In the genomic region with DNA sequence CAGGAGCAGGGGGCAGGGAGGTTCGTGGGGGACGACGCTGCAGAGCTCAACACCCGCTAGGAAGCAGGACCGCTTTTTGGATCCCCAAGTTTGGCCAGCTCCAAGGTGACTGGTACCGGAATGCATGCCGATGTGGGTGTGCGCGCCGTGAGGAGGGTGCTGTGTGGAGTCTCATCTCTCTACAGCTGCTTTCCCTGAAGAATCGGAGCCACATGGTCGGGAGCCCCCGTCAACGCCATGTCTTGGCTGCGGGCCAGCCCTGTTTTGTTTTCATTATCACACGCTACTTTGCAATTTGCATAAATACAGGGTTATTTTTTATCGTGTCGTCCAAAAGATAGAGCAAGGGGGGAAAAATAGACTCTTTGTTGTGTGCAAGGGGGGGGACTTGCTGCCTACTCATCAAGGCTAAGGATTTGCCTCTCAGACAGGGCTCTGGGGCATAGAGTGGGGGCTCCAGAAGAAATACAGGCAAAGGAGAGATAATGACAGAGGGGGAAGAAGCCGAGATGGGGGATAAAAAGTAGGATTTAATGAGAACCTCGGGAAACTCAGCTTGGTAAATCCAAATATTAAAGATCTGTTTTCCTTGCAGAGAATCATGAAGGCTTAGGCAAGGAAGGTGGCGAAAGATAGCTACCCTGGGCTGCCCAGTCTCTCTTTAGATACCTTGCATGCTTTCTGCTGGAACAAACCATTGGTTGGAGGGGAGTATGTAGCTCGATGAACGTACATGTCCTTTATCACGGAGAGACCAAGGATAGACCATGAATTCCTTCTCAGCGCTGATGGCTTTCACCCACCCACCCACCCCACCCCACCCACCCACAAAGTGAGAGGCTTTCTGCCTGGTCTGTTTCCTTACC, we compare ENCODE assay signal across 11 mouse cellular contexts.
DNase-seq lines count a peak whose midpoint lies in the region; ATAC-seq and TF ChIP-seq lines count a peak whose summit lies in the region.
"Had no signal": no experiment of that assay in that cellular context is flagged by ENCODE, and none has a peak within 500 bp of the region (broad histone marks: within the 10 kb centered on the region; RNA-seq: fewer than 3 reads in every experiment).

No protein-coding gene starts in this region.

- no peaks in the 10 kb centered on the region for H3K36me3 ChIP-seq in heart, embryonic 13.5 days
- H3K36me3 ChIP-seq in heart, adult 2 months (ENCODE audit: control insufficient read depth, insufficient read depth, low read length) = no peaks in the 10 kb centered on the region
- no peaks in the 10 kb centered on the region for H3K36me3 ChIP-seq in midbrain, embryonic 12.5 days

- no peak for TF ChIP-seq CTCF in heart, adult 2 months (IDR thresholded peaks at IDR 0.05)

- WGBS in heart, embryonic 13.5 days = 62% methylated on average over 25 of the region's 25 CpGs
- 61% methylated on average over 25 of the region's 25 CpGs for WGBS in heart, adult 2 months
- WGBS in midbrain, embryonic 12.5 days = 73% methylated on average over 25 of the region's 25 CpGs

- no peak overlapping the region for H3K4me3 ChIP-seq in heart, embryonic 13.5 days
- H3K4me3 ChIP-seq in heart, adult 2 months = no peak overlapping the region
- no peak overlapping the region for H3K4me3 ChIP-seq in midbrain, embryonic 12.5 days
- H3K4me3 ChIP-seq: gastrocnemius, adult 2 months had no signal

- no peaks in the 10 kb centered on the region for H3K9me3 ChIP-seq in heart, embryonic 13.5 days
- H3K9me3 ChIP-seq in midbrain, embryonic 12.5 days = no peaks in the 10 kb centered on the region

- no peak for TF ChIP-seq EP300 in heart, adult 2 months (IDR thresholded peaks at IDR 0.05; ENCODE audit: insufficient read depth, low read depth, low read length)

- H3K4me2 ChIP-seq in heart, embryonic 13.5 days = peak overlapping the region; percentile 18; the same call in 1 of the 2 replicates
- H3K4me2 ChIP-seq in midbrain, embryonic 12.5 days (replicated peaks) = peak overlapping the region; percentile 33

- peaks cover 36% of the 10 kb centered on the region for H3K27me3 ChIP-seq in heart, embryonic 13.5 days (replicated peaks)
- no peaks in the 10 kb centered on the region; the same call in 1 of the 2 replicates for H3K27me3 ChIP-seq in heart, adult 2 months (ENCODE audit: control insufficient read depth, insufficient read depth, low read length)
- no peaks in the 10 kb centered on the region for H3K27me3 ChIP-seq in midbrain, embryonic 12.5 days

- TF ChIP-seq POLR2A in heart, adult 2 months (IDR thresholded peaks at IDR 0.05; ENCODE audit: insufficient read depth, low read depth, low read length) = no peak

- no peak overlapping the region for H3K9ac ChIP-seq in heart, embryonic 13.5 days
- H3K9ac ChIP-seq in heart, adult 2 months (ENCODE audit: low read depth, low read length) = no peak overlapping the region
- H3K9ac ChIP-seq in midbrain, embryonic 12.5 days (replicated peaks) = no peak overlapping the region

- H3K27ac ChIP-seq in heart, embryonic 13.5 days (replicated peaks) = no peak overlapping the region
- H3K27ac ChIP-seq in heart, adult 2 months = no peak overlapping the region
- peak overlapping the region; percentile 66 for H3K27ac ChIP-seq in midbrain, embryonic 12.5 days (replicated peaks)
- H3K27ac ChIP-seq: gastrocnemius, adult 2 months had no signal

- ATAC-seq in heart, embryonic 13.5 days (ENCODE audit: extremely low read depth, insufficient number of reproducible peaks, low FRiP score, low TSS enrichment) = no peak
- peak; percentile 64; the same call in 1 of the 2 replicates for ATAC-seq in midbrain, embryonic 12.5 days (ENCODE audit: low FRiP score, low read depth)

- DNase-seq in heart, adult 2 months = no peak
- DNase-seq in retina, postnatal 1 day = peak; percentile 63
- no peak for DNase-seq in retina, embryonic 14.5 days (ENCODE audit: low spot score)
- DNase-seq in spleen, postnatal 10 days (ENCODE audit: low spot score in 2 of 2) = no peak
- no peak for DNase-seq in adrenal gland, adult 2 months
- no peak for DNase-seq in heart, adult 11 months
- DNase-seq: cerebellum, adult 9-11 months; gastrocnemius, adult 2 months; kidney, adult 11 months had no signal

- intact Hi-C loops in heart, adult 2 months (cut with DNase I) = no loop called here

- H3K4me1 ChIP-seq in heart, embryonic 13.5 days = peaks cover 12% of the 10 kb centered on the region
- no peaks in the 10 kb centered on the region for H3K4me1 ChIP-seq in heart, adult 2 months (ENCODE audit: control insufficient read depth, insufficient read depth, low read length)
- peaks cover 42% of the 10 kb centered on the region for H3K4me1 ChIP-seq in midbrain, embryonic 12.5 days

- no peaks in the 10 kb centered on the region for H3K79me2 ChIP-seq in heart, adult 2 months (replicated peaks; ENCODE audit: control insufficient read depth, insufficient read depth, low read length)
